Mouse (Mus musculus): ENCODE results near the gene Limch1.

Limch1 gene

GRCm38 (mm10) chr5:67099393-67100271 lies 354.0 kb downstream of the Limch1 start:
- in situ Hi-C loops (cut with MboI, MseI), result no loop called here

GRCm38 (mm10) chr5:67100564-67101394 lies 355.2 kb downstream of the Limch1 start:
- in situ Hi-C loops (cut with MboI, MseI), result no loop called here

- in situ Hi-C loops (cut with MboI, MseI), result no loop called here
These were observed 355.8 kb downstream of the Limch1 start for GRCm38 (mm10) chr5:67101395-67101760.

- in situ Hi-C loops (cut with MboI, MseI), result no loop called here
These were observed 356.4 kb downstream of the Limch1 start for GRCm38 (mm10) chr5:67101793-67102600.

GRCm38 (mm10) chr5:67103016-67103415 lies 357.4 kb downstream of the Limch1 start:
- in situ Hi-C loops (cut with MboI, MseI), result no loop called here

GRCm38 (mm10) chr5:67106261-67106660 lies 360.6 kb downstream of the Limch1 start:
- in situ Hi-C loops (cut with MboI, MseI), result no loop called here

All from T-helper 17 cell (primary cell).